Mouse (Mus musculus) heart, adult 2 months (tissue): Measurements from ENCODE around the gene Bpifb3.

Source experiments
- CTCF ChIP-seq: fragments of 200-600 bp; IDR thresholded peaks from 2 replicates; pipeline ENCODE4 v1.8.1; 2022; ENCODE audit warnings: antibody characterized with exemption, mild to moderate bottlenecking, moderate library complexity
- EP300 ChIP-seq: fragments of 200-500 bp; IDR thresholded peaks from 2 replicates; pipeline ENCODE4 v1.6.1; 2011; ENCODE audit warnings: low read depth, low read length, control low read depth; ENCODE audit not compliant: insufficient read depth

DNA sequence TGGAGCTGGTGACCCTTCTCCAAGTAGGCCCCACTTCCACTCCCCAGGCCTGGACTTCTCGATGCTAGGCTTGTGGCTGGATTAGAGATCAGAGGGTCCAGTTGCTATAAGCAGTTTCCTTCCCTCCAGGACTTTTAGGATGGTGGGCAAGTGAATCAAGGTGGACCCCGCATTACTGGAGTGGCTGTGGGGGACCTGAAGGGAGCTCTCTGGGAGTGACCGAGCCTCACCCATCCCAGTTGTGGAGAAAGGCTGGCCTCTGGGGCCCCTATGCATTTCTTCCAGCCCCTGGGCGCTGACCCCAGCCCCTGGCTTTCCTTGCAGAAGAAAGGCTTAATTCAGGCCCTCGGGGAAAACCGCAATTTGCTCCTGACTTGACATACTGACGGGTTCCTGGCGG, at the start of gene Bpifb3:
- no peak for TF ChIP-seq CTCF
- no peak for TF ChIP-seq EP300
